Mouse (Mus musculus) small intestine, adult 2 months (tissue): ENCODE measurements around the gene Zfp644.

Source experiments
- CTCF ChIP-seq: fragments of 200-500 bp; IDR thresholded peaks from 2 replicates; pipeline ENCODE4 v1.5.1; 2012; ENCODE audit warnings: low read depth, mild to moderate bottlenecking, control low read depth, inconsistent platforms, low read length, moderate library complexity, mixed read lengths; ENCODE audit not compliant: insufficient replicate concordance, insufficient read length; ENCODE audit errors: extremely low read depth
- POLR2A ChIP-seq: fragments of 200-500 bp; IDR thresholded peaks from 2 replicates; pipeline ENCODE4 v1.6.1; 2012; ENCODE audit warnings: low read depth, mild to moderate bottlenecking, control low read depth, inconsistent platforms, low read length, moderate library complexity

- no peak for TF ChIP-seq POLR2A
- no peak for TF ChIP-seq CTCF
Observed at GRCm38 (mm10) chr5:106577237-106577888, 119.7 kb downstream of the Zfp644 start.
